Mouse (Mus musculus): ENCODE measurements around the gene Gcc2. TPM values are rescaled to one million over a fixed set of nuclear protein-coding genes. Genes with fewer than 3 reads are reported as not detected.

Gene Gcc2
- total RNA-seq, 1 experiment from 2014 or later: 75.5 TPM

GRCm38 (mm10) chr10:58341685-58342084 is 86.4 kb downstream of the Gcc2 start:
- ATAC-seq (replicated peaks in 1 of 2; ENCODE audit: insufficient read depth in 1 of 2, low FRiP score in 2 of 2, low TSS enrichment in 1 of 2, low read depth in 1 of 2, poor library complexity in 2 of 2, severe bottlenecking in 2 of 2): peak; percentile 60 to 83

GRCm38 (mm10) chr10:58342199-58342598 is 86.9 kb downstream of the Gcc2 start:
- ATAC-seq (replicated peaks in 1 of 2; ENCODE audit: insufficient read depth in 1 of 2, low FRiP score in 2 of 2, low TSS enrichment in 1 of 2, low read depth in 1 of 2, poor library complexity in 2 of 2, severe bottlenecking in 2 of 2): no peak

- no peak for ATAC-seq (replicated peaks in 1 of 2; ENCODE audit: insufficient read depth in 1 of 2, low FRiP score in 2 of 2, low TSS enrichment in 1 of 2, low read depth in 1 of 2, poor library complexity in 2 of 2, severe bottlenecking in 2 of 2)
These were observed 88.3 kb downstream of the Gcc2 start for GRCm38 (mm10) chr10:58343552-58343951.

- 0 out of 4 replicates have a peak, but pooled peaks of 1 of the 2 experiments have one; percentile 2 for ATAC-seq (replicated peaks in 1 of 2; ENCODE audit: insufficient read depth in 1 of 2, low FRiP score in 2 of 2, low TSS enrichment in 1 of 2, low read depth in 1 of 2, poor library complexity in 2 of 2, severe bottlenecking in 2 of 2)
These were observed 95.3 kb downstream of the Gcc2 start for GRCm38 (mm10) chr10:58350600-58350999.

- ATAC-seq (replicated peaks in 1 of 2; ENCODE audit: insufficient read depth in 1 of 2, low FRiP score in 2 of 2, low TSS enrichment in 1 of 2, low read depth in 1 of 2, poor library complexity in 2 of 2, severe bottlenecking in 2 of 2): peak; percentile 66 to 67
These were observed 96.4 kb downstream of the Gcc2 start for GRCm38 (mm10) chr10:58351670-58352069.

GRCm38 (mm10) chr10:58352364-58352763 is 97.1 kb downstream of the Gcc2 start:
- no peak for ATAC-seq (replicated peaks in 1 of 2; ENCODE audit: insufficient read depth in 1 of 2, low FRiP score in 2 of 2, low TSS enrichment in 1 of 2, low read depth in 1 of 2, poor library complexity in 2 of 2, severe bottlenecking in 2 of 2)

GRCm38 (mm10) chr10:58354561-58354960 is 99.3 kb downstream of the Gcc2 start:
- ATAC-seq (replicated peaks in 1 of 2; ENCODE audit: insufficient read depth in 1 of 2, low FRiP score in 2 of 2, low TSS enrichment in 1 of 2, low read depth in 1 of 2, poor library complexity in 2 of 2, severe bottlenecking in 2 of 2): peak; percentile 85 to 86

Other genes starting within 250 kb of the Gcc2 start
- gene AW822073, start 30.6 kb upstream of the Gcc2 start, total RNA-seq (2017): not detected in 2 replicates
- gene Duxf3, start 22.8 kb upstream of the Gcc2 start, total RNA-seq (2017): not detected in 2 replicates
- not detected in 2 replicates for gene Gm4981, start 18.8 kb upstream of the Gcc2 start, total RNA-seq (2017)
- gene Lims1, start 68.0 kb downstream of the Gcc2 start, total RNA-seq (2017): 77.5 and 123 TPM in 2 replicates
- 235 and 238 TPM in 2 replicates for gene Ranbp2, start 191.4 kb downstream of the Gcc2 start, total RNA-seq (2017)
- gene Ccdc138, start 242.5 kb downstream of the Gcc2 start, total RNA-seq (2017): 9.4 and 12.8 TPM in 2 replicates

Measured in hematopoietic stem cell, adult 5-6 weeks (primary cell).